Mouse (Mus musculus): ENCODE data around the gene Gm28043.

Gm28043 gene

DNA sequence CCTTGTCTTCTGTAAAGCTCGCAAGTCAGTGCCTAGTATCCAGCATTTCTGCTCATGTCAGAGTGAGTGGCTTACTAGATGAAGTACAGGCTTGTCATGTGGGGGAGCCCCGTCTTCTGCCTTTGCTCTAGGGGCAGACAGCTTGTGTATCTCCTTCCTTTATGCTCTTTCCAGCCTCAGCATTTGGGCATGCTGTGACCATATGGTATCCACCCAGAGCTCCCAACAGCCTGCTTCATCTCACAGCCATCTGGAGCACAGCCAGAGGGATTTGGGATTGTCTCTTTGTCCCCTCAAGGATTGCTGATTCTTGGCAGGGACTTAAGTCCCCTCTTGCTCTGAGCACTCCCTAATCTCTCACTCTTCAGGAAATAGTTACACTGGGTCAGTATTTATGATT is 65.5 kb downstream of the Gm28043 start:
- in situ Hi-C loops (cut with MseI, MboI): no loop called here

DNA sequence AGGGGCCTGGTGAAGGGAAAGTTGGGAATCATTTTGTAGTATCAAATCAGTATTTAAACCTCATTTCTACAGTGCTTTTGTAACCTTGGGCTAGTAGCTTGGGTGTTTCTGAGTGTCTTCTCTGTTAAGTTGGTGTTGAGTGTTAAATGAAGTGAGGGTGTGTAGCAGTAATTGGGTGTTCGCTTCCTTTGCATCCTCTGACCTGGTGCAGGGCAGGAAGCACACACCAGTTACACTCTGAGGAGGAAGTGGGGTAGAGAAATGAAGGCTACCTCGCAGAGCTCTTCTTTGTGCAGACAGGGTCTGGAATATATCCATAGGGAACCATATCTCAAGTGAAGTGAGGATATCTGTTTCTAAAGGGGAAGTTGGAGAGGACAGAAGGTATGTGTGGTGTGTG is 66.2 kb downstream of the Gm28043 start:
- in situ Hi-C loops (cut with MseI, MboI): no loop called here

DNA sequence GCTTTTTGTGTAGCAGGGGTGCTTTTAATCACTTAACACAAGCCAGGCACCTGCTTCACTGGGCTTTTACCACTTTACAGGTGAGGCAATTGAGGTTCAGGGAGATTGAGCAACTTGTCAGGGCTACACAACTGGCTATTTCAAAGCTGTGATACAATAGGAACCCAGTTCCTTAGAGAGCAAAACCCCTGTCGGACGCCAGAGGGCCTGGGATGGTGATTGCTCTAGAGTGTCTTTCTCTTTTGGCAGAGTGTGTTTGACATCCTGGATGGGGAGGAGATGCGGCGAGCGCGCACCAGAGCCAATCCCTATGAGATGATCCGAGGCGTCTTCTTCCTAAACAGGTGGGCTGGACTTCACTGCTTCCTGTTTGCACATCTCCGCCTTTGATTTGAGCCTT is 67.0 kb downstream of the Gm28043 start:
- in situ Hi-C loops (cut with MseI, MboI): no loop called here

DNA sequence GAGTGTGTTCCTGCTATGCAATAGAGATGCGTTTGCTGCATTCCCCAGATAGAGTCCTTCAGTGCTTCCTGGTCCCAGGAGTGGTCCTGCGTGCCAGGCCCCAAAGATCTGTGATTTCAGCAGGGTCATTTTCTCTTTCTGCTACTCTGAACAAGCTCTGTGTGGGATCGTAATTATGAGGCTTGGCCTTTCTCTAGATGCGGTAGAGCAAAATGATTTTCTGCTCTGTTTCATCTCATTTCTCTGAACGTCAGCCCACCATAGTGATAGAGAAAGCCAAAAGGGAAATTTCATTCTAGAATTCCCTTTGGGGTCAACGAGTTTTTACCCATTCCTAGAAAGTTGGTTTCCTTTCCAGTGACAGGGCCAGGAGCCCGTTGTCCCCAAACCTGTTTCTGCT is 67.6 kb downstream of the Gm28043 start:
- in situ Hi-C loops (cut with MseI, MboI): no loop called here

DNA sequence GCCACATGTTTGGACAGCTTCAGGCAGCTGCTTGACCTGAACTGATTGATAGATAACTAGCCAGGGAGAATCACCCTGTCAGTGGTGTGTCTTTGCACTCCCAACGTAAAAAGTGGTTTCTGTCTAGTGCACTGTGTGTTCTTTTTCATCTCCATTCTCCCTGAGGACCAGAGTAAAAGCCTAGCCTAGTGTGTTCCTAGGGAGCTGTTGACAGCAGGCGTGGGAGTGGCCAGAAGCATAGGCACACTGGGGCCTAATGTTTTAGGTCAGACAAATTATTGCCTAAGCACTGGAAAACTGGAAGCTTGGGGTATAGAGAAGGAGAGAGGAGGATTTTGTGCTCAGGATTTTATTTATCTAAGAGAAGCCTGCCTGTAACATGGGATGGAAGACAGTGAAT is 68.5 kb downstream of the Gm28043 start:
- in situ Hi-C loops (cut with MseI, MboI): no loop called here

DNA sequence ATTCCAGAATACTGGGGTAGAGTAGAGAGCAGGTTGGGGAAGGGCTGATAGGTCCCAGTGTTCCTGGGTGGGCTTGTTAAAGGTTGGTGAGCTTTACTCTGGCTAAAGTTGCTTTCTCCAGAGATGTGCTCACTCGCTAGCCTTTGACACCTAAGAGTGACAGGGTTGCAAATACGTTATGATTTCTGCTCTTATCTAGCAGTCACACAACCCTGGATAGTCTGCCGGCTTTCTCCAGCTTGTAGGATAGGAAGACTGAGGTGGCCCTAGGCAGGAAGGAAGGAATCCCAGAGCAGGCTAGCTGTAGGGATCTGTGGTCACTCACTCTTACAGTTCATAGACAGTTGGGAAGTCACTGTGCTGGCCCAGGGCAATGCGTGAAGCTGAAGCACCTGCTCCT is 69.6 kb downstream of the Gm28043 start:
- in situ Hi-C loops (cut with MseI, MboI): no loop called here

DNA sequence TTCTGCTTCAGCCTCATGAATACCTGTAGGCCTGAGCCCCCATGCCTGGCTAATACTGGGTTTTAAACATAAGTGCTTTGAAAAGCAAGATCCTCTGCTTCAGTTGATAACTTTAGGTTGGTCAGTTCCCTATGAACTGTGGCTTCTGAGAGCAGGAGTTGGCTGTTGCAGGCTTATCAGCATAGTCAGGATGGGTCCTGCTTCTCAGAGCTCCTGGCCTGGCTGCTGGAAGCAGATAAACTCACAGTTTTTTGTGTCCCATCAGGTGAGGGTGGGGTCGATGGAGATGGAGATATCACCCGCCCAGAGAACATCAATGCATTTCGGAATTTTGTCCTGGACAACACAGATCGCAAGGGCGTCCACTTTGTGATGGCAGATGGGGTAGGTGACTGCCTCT is 72.1 kb downstream of the Gm28043 start:
- in situ Hi-C loops (cut with MseI, MboI): no loop called here

DNA sequence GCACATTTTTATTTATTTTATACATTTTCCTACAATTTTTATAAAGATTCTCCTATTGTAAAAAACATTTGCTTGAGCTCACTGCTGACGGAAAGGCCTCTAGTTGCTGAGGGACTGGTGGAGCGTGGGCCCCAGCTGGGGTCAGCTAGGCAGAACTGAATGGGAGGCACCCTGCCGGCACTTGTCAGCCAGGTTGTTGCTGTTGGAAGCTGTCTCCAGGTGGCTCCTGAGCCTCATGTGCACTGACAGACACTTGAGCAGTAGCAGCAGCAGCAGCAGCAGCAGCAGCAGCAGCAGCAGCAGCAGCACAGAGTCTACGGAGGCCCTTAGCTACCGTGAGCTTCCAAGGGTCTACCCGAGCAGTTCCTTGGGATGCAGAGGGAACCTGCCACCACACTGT is 72.7 kb downstream of the Gm28043 start:
- in situ Hi-C loops (cut with MseI, MboI): no loop called here

DNA sequence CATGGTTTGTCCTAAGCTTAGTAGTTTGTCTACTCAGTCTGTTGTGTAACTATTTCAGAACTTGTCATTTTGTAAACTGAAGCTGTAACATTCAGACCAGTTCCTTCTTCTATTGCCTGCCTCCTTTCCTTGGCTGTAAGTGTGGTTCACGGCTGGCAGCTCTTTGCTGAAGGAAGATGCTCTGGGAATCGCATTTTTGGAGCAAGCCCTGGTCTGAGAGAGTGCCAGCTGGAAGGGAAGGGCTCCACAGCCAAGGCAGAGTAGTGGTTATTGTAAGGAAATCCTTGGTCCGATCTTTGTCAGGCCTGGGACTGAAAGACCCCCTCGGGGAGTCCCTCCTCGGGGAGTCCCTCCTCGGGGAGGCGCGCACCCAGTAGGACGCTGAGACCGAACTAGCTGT is 73.9 kb downstream of the Gm28043 start:
- in situ Hi-C loops (cut with MseI, MboI): no loop called here

DNA sequence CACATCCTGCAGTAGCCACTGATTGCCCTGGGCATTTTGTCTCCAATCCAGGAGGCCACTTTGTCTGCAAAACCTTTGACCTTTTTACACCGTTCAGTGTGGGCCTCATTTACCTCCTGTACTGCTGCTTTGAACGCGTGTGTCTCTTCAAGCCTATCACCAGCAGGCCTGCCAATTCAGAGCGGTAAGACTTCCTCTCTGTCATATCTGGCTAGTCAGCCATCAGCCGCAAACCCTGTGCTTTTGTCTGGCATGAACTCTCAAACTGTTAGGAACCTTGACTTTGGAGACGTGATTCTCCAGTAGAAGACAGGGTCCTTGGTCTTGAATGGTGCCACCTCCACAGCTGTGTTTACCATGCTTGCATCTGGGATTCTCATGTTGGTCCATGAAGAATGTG is 75.6 kb downstream of the Gm28043 start:
- in situ Hi-C loops (cut with MseI, MboI): no loop called here

DNA sequence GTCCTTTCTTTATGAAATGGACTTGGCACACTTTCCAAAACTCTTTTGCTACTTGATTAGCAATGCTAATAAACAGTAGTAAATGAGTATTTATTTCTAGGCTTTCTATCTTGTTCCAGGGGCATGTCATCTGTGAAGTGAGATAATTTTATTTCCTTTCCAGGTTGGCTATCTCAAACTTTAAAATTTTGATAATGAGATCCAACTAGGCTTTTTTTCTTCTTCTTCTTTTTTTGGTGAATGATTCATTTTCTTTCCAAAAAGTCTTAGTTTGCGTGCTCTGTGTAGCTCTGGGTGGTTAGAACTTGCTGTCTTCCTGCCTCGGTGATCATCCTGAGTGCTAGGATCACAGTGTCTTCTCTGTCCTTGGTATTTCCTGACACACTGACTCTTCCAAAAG is 78.2 kb downstream of the Gm28043 start:
- in situ Hi-C loops (cut with MseI, MboI): no loop called here

DNA sequence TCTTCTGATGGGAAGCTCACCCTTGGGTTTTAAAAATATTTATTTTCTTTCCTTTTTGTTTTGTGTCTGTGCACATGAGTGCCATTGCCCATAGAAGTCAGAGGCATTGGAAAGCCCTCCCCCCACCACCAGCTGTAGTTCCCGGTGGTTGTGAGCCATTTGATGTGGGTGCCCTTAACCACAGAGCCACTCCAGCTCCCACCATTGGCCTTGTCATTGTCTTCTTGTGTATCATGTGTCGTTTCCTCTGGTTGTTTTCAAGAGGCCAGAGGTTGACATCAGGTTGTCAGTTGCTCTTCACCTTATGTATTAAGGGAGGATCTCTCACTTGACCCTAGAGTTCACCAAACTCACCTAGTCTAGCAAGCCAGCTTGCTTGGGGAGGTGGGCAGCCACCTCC is 78.9 kb downstream of the Gm28043 start:
- in situ Hi-C loops (cut with MseI, MboI): no loop called here

DNA sequence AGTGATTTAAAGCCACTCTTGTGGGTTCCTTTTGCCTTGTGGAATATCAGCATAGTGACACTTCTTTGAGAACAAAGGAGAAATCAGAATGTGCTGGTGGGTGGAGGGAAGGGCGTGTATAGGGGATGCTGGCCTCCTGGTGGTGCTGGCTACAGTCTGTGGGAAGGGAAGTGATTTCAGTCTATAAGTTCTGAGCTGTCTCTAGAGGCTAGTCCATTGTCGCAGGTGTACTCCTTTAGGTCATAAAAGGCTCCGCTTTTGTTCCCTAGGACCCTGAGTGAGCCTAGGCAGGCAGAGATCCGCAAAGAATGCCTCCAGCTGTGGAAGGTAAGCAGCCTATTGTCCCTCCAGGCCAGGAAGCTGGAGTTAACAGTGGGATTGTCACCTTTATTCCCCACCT is 79.8 kb downstream of the Gm28043 start:
- in situ Hi-C loops (cut with MseI, MboI): no loop called here

DNA sequence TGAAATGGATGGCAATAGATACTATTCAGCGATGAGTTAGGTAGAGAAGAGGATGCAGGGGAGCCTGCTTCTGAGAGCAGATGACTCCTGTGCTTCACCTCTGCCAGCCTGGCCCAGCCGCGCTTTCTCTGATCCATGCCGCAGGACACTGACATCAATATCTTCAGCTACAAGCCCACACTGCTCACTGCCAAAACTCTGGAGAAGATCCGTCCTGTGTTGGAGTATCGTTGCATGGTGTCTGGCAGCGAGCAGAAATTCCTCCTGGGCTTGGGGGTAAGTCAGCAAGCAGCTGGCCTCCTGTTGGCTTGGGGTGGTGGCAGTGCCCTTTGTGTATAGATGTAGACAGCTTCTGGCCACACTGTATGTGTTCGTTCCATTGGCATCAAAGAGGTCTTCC is 82.3 kb downstream of the Gm28043 start:
- in situ Hi-C loops (cut with MseI, MboI): no loop called here

DNA sequence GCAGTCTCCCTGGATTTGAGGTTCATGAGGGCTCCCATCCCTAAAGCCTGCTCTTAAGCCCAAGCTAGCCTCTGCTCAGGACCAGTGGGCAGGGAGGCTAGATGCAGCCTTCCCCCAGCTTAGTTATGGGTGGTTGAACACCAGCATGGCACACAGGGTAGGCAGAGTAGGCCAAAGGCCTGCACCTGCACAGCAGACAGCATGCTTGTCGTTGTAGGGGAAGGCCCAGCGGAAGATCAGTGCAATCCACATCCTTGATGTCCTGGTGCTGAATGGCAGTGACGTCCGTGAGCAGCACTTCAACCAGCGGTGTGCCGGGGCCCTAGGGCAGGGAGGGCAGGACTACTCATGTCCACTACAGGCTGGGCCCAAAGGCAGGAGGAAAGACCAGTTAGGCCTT is 83.7 kb downstream of the Gm28043 start:
- in situ Hi-C loops (cut with MseI, MboI): no loop called here

DNA sequence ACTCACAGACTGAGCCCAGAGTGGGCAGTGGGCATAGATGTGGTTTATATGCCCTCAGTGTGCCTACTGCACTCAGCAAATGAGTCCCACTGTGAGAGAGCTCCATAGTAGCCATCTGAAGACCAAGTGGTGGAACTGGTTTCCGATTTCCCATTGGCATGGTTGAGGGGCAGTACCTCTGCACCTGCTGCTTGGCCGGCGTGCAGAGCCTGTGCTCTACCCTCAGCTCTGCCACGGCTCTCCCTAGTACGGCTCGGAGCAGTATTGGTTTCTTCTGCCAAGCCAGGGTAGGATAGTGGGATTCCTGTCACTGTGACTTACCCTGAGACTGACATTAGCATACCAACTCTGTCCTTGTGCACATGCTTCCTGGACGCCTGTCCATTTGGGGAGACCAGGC is 85.9 kb downstream of the Gm28043 start:
- in situ Hi-C loops (cut with MseI, MboI): no loop called here

DNA sequence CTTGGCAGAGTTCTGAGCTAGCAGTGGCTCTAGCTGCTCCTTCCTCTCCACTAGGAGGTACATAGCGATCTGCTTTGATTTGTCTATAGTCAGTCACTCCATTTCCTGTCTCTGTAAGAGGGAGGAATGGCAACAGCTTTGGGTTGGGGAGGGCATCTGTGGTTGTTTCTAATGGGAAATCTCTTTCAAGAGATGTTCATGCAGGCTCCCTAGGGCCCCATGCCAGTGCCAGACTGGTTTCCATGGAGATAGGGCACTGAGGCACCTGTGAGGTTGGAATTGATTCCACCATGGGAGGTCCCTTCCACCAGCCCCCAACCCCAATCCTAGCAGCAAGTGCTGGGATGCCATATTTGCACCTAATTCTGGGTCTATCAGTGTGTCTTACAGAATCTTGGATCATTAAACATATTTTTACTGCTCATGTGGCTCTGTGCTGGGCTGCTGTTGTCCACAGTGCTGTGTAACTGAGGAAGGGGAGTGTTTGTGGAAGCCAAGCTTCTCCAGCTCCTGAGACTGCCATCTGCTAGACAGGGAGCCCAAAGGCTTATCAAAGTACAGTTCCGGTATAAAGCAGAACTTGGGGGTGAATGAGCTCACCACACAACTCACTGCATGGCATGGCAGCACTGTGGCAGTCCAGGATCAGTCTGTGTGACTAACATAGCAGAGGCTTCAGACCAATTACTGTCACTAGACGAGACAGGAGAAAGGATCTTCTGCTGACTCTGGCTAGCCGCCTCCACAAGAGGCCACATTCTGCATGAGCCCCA is 88.4 kb downstream of the Gm28043 start:
- in situ Hi-C loops (cut with MseI, MboI): no loop called here

DNA sequence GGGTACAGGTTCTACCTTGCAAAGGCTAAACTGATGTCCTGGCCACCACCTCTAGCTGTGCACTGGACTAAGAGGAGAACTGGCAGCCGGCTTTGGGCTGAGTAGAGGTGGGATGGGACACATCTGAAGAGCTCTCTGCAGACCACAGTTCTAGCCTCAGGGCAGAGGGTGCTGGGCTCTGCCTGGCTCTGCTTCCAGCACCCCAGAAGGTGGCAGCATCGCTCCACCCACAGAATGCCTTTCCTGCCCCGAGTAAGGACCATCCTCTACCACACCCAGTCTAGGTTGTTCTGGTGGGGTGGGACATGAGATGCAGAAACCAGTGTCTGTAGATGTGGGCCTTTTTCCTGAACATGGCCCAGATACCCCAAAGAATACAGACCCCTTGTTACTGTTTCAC is 90.1 kb downstream of the Gm28043 start:
- in situ Hi-C loops (cut with MseI, MboI): no loop called here

DNA sequence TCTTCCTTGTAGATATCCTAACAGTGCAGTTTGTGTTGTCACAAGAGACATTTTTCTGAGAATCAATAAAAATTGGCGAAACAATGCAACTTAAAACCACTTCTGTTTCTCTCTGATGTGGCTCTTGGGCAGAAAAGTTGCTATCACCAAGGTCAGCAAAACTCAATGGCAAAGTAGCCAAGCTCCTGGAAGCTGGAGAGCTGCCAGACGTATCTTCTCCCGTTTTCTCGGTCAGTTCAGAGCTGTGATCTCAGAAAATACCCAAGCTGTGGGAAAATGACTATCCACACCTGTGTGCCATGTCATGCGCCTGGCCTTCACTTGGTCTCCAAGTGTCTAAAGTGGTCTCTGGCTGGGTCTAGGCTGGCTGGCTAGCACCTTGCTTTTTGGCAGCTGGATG is 91.2 kb downstream of the Gm28043 start:
- in situ Hi-C loops (cut with MseI, MboI): no loop called here

DNA sequence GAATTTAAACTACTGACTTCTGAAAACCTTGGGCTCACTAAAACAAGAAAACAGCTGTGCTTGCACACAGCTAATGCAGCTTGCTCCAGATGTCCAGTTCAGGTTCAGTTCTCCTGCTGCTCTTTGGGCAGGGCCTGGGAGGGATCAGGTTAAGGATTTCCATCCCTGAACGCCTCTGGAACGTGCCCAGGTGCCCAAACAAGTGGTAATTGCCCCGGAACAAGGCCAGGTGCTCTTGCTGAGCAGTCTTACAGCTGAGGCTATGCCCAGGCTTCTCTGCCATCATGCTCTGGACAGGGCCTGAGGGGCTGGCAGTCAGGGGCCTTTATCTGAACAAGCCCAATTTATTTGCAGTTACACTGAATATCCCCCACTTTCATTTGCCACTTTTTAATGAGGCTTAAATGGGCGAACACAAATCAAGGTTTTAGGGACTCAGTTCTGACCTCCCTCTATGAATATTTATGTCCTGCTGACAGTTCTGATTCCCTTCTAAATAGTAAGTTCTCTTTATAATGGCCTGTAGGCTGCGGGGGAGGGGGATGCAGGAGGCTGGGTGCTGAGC is 92.4 kb downstream of the Gm28043 start:
- in situ Hi-C loops (cut with MseI, MboI): no loop called here

DNA sequence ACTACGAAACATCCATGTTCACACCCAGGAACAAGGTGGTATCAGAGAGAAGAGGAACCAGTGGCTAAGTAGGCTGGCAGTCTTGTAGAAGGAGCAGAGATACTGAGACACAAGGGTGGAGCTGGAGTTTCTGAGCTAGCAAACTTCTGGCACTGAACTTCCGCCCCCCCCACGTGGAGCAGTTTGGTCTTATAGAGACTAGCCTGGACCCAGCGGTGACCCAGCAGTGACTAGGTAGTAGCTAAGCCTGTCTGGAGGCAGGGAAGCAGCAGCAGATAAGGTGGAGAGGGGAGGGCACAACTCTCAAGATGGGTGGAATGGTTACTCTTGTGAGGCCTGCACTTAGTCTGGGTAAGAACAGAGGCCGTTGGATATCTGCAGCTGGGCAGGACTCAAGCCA is 94.1 kb downstream of the Gm28043 start:
- in situ Hi-C loops (cut with MseI, MboI): no loop called here

DNA sequence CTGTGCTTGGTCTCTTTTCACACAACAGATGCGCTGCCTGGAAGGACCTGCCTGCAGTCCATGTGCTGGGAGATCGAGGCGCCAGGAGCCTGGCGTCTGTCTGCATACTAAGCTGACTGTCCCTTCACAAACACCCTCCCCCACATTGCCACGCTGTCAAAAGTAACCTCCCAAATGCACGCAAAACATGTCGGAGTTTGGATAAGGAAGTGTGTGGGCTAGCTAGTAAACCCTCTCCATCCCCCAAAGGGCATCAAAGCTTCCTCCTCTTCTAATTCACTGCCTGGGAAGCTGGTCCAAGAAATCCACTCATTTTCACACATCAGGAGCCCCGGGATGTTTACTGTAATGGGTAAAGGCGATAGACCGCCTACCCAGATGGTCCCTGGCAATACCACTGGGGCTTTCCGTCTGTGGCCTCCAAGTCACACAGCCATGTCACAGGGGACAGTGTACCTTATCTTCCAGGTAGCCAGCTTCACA is 95.9 kb downstream of the Gm28043 start:
- in situ Hi-C loops (cut with MseI, MboI): no loop called here

DNA sequence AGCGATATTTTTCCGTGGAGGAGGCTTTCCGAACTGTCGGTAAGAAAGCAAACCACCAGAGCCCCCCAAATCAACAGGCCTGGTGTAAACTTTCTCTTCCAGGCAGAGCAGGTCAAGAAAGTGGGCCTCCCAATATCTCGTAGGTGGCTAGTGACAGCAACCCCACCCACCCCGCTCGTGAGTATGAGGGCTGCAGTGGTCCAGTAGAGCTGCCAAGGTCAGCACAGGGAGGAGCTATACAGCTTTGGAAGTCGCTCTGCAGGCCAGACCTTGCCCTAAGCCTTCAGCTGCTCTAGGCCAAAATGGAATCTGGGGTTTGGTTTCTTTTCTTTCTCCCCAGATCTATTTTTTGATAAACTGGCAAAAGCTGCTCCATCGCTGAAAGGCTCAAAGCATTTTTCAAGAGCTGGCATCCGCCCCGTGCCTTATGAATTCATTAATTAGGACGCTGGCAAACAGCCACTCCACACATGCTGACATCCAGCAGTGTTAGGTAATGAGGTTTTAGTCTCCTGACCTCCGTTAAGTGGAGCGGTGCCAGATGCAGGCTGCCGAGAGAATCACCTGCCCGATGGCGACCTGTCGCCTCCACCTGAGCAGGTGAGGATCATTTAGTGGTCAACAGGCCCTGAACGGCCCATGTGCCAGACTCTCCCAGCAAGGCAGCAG is 96.5 kb downstream of the Gm28043 start:
- in situ Hi-C loops (cut with MseI, MboI): no loop called here
